8 mouse cellular contexts compared by ENCODE assay signal in genomic region chr15:10715139-10715505, GRCm38 (mm10). TPM values are rescaled to one million over a fixed set of nuclear protein-coding genes. Genes with fewer than 3 reads are reported as not detected.
DNase-seq lines count a peak whose midpoint lies in the region; ATAC-seq and TF ChIP-seq lines count a peak whose summit lies in the region.

No protein-coding gene starts in this region.

- peak overlapping the region; percentile 68 for H3K4me2 ChIP-seq in forebrain, embryonic 11.5 days (ENCODE audit: low read depth, low read length, severe bottlenecking)
- peak overlapping the region; percentile 95 for H3K4me2 ChIP-seq in intestine, embryonic 15.5 days (replicated peaks)
- peak overlapping the region; percentile 78 for H3K4me2 ChIP-seq in liver, postnatal 0 days (ENCODE audit: low read depth, low read length)
- peak overlapping the region; percentile 89 for H3K4me2 ChIP-seq in neural tube, embryonic 13.5 days

- intact Hi-C loops in left cerebral cortex, postnatal 4 days (cut with DNase I): loop anchor here (10.0 kb wide), 2 partner anchors 150 to 210 kb away; no protein-coding TSS in a partner anchor

- 0% methylated on average over 10 of the region's 10 CpGs for WGBS in forebrain, embryonic 11.5 days
- WGBS in intestine, embryonic 15.5 days: 2% methylated on average over 10 of the region's 10 CpGs
- 2% methylated on average over 10 of the region's 10 CpGs for WGBS in liver, postnatal 0 days (ENCODE audit: insufficient replicate concordance)
- WGBS in neural tube, embryonic 13.5 days: under 1% methylated on average over 10 of the region's 10 CpGs

- H3K27me3 ChIP-seq in forebrain, embryonic 11.5 days (ENCODE audit: control insufficient read depth, insufficient read depth, low read length): no peaks in the 10 kb centered on the region
- H3K27me3 ChIP-seq in intestine, embryonic 15.5 days (replicated peaks): no peaks in the 10 kb centered on the region
- no peaks in the 10 kb centered on the region for H3K27me3 ChIP-seq in liver, postnatal 0 days (ENCODE audit: insufficient read depth, low read length)
- H3K27me3 ChIP-seq in neural tube, embryonic 13.5 days: no peaks in the 10 kb centered on the region

- H3K9ac ChIP-seq in forebrain, embryonic 11.5 days (ENCODE audit: low read length): peak overlapping the region; percentile 90; the same call in 1 of the 2 replicates
- peak overlapping the region; percentile 73 for H3K9ac ChIP-seq in intestine, embryonic 15.5 days
- H3K9ac ChIP-seq in liver, postnatal 0 days (replicated peaks): peak overlapping the region; percentile 64
- peak overlapping the region; percentile 88; the same call in 1 of the 2 replicates for H3K9ac ChIP-seq in neural tube, embryonic 13.5 days

- TF ChIP-seq EP300 in liver, postnatal 0 days (IDR thresholded peaks at IDR 0.05; ENCODE audit: low read depth): no peak

- H3K4me3 ChIP-seq in forebrain, embryonic 11.5 days (ENCODE audit: low read depth, low read length): peak overlapping the region; percentile 86
- peak overlapping the region; percentile 71 for H3K4me3 ChIP-seq in intestine, embryonic 15.5 days (replicated peaks)
- peak overlapping the region; percentile 59 for H3K4me3 ChIP-seq in liver, postnatal 0 days (ENCODE audit: low read depth, low read length)
- peak overlapping the region; percentile 85 for H3K4me3 ChIP-seq in neural tube, embryonic 13.5 days

- H3K27ac ChIP-seq in forebrain, embryonic 11.5 days (ENCODE audit: low read depth, low read length): no peak overlapping the region
- peak overlapping the region; percentile 80 for H3K27ac ChIP-seq in intestine, embryonic 15.5 days
- peak overlapping the region; percentile 85 for H3K27ac ChIP-seq in liver, postnatal 0 days (ENCODE audit: low read depth)
- 0 out of 2 replicates have a peak overlapping the region, but pooled peaks have one; percentile 23 for H3K27ac ChIP-seq in neural tube, embryonic 13.5 days (replicated peaks)

- peak; percentile 8 for DNase-seq in left cerebral cortex, postnatal 4 days
- DNase-seq in left cerebral cortex, adult 8-10 months (ENCODE audit: low spot score in 2 of 2): no peak
- DNase-seq in forebrain, embryonic 11.5 days (ENCODE audit: low spot score): peak; percentile 67
- peak; percentile 52 for DNase-seq in liver, postnatal 0 days
- no peak for DNase-seq in spleen, postnatal 10 days (ENCODE audit: low spot score in 2 of 2)
- no peak for DNase-seq in cerebellum, adult 18-20 months

- TF ChIP-seq CTCF in liver, postnatal 0 days (IDR thresholded peaks at IDR 0.05; ENCODE audit: low read depth): peak; percentile 44

- ATAC-seq in forebrain, embryonic 11.5 days (replicated peaks; ENCODE audit: low FRiP score): peak; percentile 53
- ATAC-seq in intestine, embryonic 15.5 days: peak; percentile 71
- ATAC-seq in liver, postnatal 0 days: peak; percentile 62
- peak; percentile 30; the same call in 1 of the 2 replicates for ATAC-seq in neural tube, embryonic 13.5 days (ENCODE audit: low read depth)

- H3K4me1 ChIP-seq in forebrain, embryonic 11.5 days (replicated peaks; ENCODE audit: control insufficient read depth, insufficient read depth, low read length): peaks cover 2% of the 10 kb centered on the region; the same call in 1 of the 2 replicates
- peaks cover 8% of the 10 kb centered on the region; the same call in 1 of the 2 replicates for H3K4me1 ChIP-seq in intestine, embryonic 15.5 days (replicated peaks)
- 0 out of 2 replicates have a peak, but pooled peaks cover 2% of the 10 kb centered on the region for H3K4me1 ChIP-seq in liver, postnatal 0 days (ENCODE audit: insufficient read depth)
- H3K4me1 ChIP-seq in neural tube, embryonic 13.5 days (replicated peaks): peaks cover 36% of the 10 kb centered on the region

- H3K36me3 ChIP-seq in forebrain, embryonic 11.5 days (ENCODE audit: control insufficient read depth, insufficient read depth, low read length): no peaks in the 10 kb centered on the region
- H3K36me3 ChIP-seq in intestine, embryonic 15.5 days: no peaks in the 10 kb centered on the region
- no peaks in the 10 kb centered on the region for H3K36me3 ChIP-seq in liver, postnatal 0 days (replicated peaks; ENCODE audit: insufficient read depth, low read length)
- H3K36me3 ChIP-seq in neural tube, embryonic 13.5 days: no peaks in the 10 kb centered on the region

- H3K9me3 ChIP-seq in forebrain, embryonic 11.5 days (ENCODE audit: control insufficient read depth, low read length): no peaks in the 10 kb centered on the region; the same call in 1 of the 2 replicates
- no peaks in the 10 kb centered on the region for H3K9me3 ChIP-seq in intestine, embryonic 15.5 days
- H3K9me3 ChIP-seq in liver, postnatal 0 days (ENCODE audit: low read length): no peaks in the 10 kb centered on the region
- no peaks in the 10 kb centered on the region for H3K9me3 ChIP-seq in neural tube, embryonic 13.5 days

RNA-seq across cellular contexts. Expression of gene Rai14, which starts 0.7 kb away (rescaled TPM):
- 10 to 100 TPM; 16.6 to 19.4 TPM for total RNA-seq in left cerebral cortex, postnatal 4 days (2021)
- total RNA-seq in left cerebral cortex, adult 8-10 months (2022): 10 to 100 TPM; 11.4 to 14.1 (median 13.0) TPM
- 58.2 and 61.5 TPM in 2 replicates for polyA plus RNA-seq in forebrain, embryonic 11.5 days (2014; fragmentation: Nextera tagmentation; extraction: Ambion mirVana)
- polyA plus RNA-seq in intestine, embryonic 15.5 days (2015; fragmentation: Nextera tagmentation; extraction: Ambion mirVana): 16.8 and 17.4 TPM in 2 replicates
- 4.8 and 5.4 TPM in 2 replicates for polyA plus RNA-seq in liver, postnatal 0 days (2015; fragmentation: Nextera tagmentation; extraction: Ambion mirVana)
- 19.9 and 28.0 TPM in 2 replicates for polyA plus RNA-seq in neural tube, embryonic 13.5 days (2015; fragmentation: Nextera tagmentation; extraction: Ambion mirVana)

Comparison
In these comparisons a context has a peak if more than half of its experiments do, and no peak if none do; other contexts are left out.
1. DNase-seq: peak in left cerebral cortex, postnatal 4 days (single experiment), forebrain, embryonic 11.5 days (single experiment) and liver, postnatal 0 days (single experiment); none in left cerebral cortex, adult 8-10 months (0 of 2), spleen, postnatal 10 days (0 of 2) and cerebellum, adult 18-20 months (0 of 2).
2. Peak in every context shown above with its lines, with median percentiles within 50 percentile points of each other: ATAC-seq, H3K4me2 ChIP-seq, H3K4me3 ChIP-seq and H3K9ac ChIP-seq.